Mouse (Mus musculus) 3T3-L1 (cell line): Measurements from ENCODE around the gene Hes2.

Experiments used
- DNase-seq: peaks from one replicate; pipeline ENCODE4 v3.0.0-alpha.2; 2015; ENCODE audit warnings: low read depth, low spot score

Gene Hes2

GRCm38 (mm10) chr4:152158585-152159284, at the start of gene Hes2:
Gene Hes2 (plus strand): TSS chr4:152158867.
- no peak for DNase-seq

GRCm38 (mm10) chr4:152109509-152109908, 49.2 kb upstream of the Hes2 start:
- no peak for DNase-seq

- DNase-seq = no peak
Measured at GRCm38 (mm10) chr4:152110689-152111088, 48.0 kb upstream of the Hes2 start.

- no peak for DNase-seq
Measured at GRCm38 (mm10) chr4:152112329-152112728, 46.3 kb upstream of the Hes2 start.

GRCm38 (mm10) chr4:152114080-152114479, 44.6 kb upstream of the Hes2 start:
- DNase-seq = no peak

- DNase-seq = no peak
Measured at GRCm38 (mm10) chr4:152115921-152116612, 42.6 kb upstream of the Hes2 start, which contains the start of gene Tnfrsf25. Gene Tnfrsf25 (plus strand): TSS chr4:152115934.

GRCm38 (mm10) chr4:152117538-152117937, 41.1 kb upstream of the Hes2 start:
- no peak for DNase-seq

GRCm38 (mm10) chr4:152119396-152120292, 39.0 kb upstream of the Hes2 start:
- DNase-seq = no peak

- DNase-seq = no peak
Measured at GRCm38 (mm10) chr4:152120311-152121182, 38.1 kb upstream of the Hes2 start.

GRCm38 (mm10) chr4:152121183-152121505, 37.5 kb upstream of the Hes2 start:
- DNase-seq = no peak

GRCm38 (mm10) chr4:152124361-152124961, 34.2 kb upstream of the Hes2 start:
- DNase-seq = no peak

- no peak for DNase-seq
Measured at GRCm38 (mm10) chr4:152125161-152126025, 33.3 kb upstream of the Hes2 start.

GRCm38 (mm10) chr4:152126026-152126920, 32.4 kb upstream of the Hes2 start:
- no peak for DNase-seq

- DNase-seq = no peak
Measured at GRCm38 (mm10) chr4:152127884-152128283, 30.8 kb upstream of the Hes2 start.

- no peak for DNase-seq
Measured at GRCm38 (mm10) chr4:152128784-152129183, 29.9 kb upstream of the Hes2 start.

GRCm38 (mm10) chr4:152129395-152129930, 29.2 kb upstream of the Hes2 start:
- no peak for DNase-seq

GRCm38 (mm10) chr4:152130771-152131653, 27.7 kb upstream of the Hes2 start:
- no peak for DNase-seq
